Mouse (Mus musculus) cortical plate, adult 2 months (tissue): ENCODE results near the gene Ldb1. TPM values are rescaled to one million over a fixed set of nuclear protein-coding genes. Genes with fewer than 3 reads are reported as not detected.

Experiments
- H3K27ac ChIP-seq: fragments of 200-500 bp; 2 replicates; pipeline ENCODE4 v1.5.1; 2012; ENCODE audit warnings: low read length, control low read depth, inconsistent platforms; ENCODE audit not compliant: insufficient read depth
- H3K4me1 ChIP-seq: fragments of 200-500 bp; 2 replicates; pipeline ENCODE4 v1.6.1; 2011; ENCODE audit warnings: low read length; ENCODE audit not compliant: control insufficient read depth, insufficient read depth
- H3K4me3 ChIP-seq: fragments of 200-500 bp; 2 replicates; pipeline ENCODE4 v1.5.1; 2011; ENCODE audit warnings: mild to moderate bottlenecking, low read length, control low read depth; ENCODE audit not compliant: insufficient read depth
- CTCF ChIP-seq: fragments of 200-500 bp; IDR thresholded peaks from 2 replicates; pipeline ENCODE4 v1.5.1; 2011; ENCODE audit warnings: mild to moderate bottlenecking, control low read depth, low read length; ENCODE audit not compliant: insufficient read depth; ENCODE audit errors: extremely low read depth
- POLR2A ChIP-seq: fragments of 200-500 bp; IDR thresholded peaks from 2 replicates; pipeline ENCODE4 v1.6.1; 2011; ENCODE audit warnings: mild to moderate bottlenecking, low read length, control low read depth; ENCODE audit not compliant: insufficient read depth; ENCODE audit errors: extremely low read depth
- polyA plus RNA-seq: library from polyadenylated mRNA; depleted of rRNA; stranded (reverse); fragments of >200 nt; gene quantifications from 2 replicates; pipeline ENCODE4 v1.2.3, GENCODE M21; 2012; rRNA removed

The Ldb1 gene
- polyA plus RNA-seq, 1 experiment, result 159 TPM

GRCm38 (mm10) chr19:45991171-45991570, 53.8 kb downstream of the Ldb1 start:
- H3K4me3 ChIP-seq, result no peak overlapping the region
- TF ChIP-seq CTCF, result no peak
- TF ChIP-seq POLR2A, result no peak

DNA sequence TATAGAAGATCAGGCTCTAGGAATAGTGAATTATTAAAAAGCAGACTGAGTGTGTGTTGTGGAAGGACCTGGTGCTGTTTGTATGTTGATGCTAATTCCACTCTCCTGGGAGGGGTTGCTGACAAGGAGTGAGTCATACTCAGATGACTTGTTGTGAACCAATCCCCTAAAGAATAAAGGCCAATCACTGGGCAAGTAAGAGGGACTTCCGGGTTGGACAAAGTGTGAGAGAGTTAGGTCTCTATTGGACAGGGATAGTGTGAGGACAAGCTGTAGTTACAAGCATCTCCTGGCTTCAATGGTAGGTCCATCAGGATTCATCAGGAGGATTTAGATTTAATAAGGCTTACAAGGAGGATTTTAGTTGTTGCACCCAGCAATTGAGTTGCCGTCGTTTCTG, 56.8 kb downstream of the Ldb1 start:
- no peaks in the 10 kb centered on the region for H3K4me1 ChIP-seq
- TF ChIP-seq CTCF (no peak), POLR2A (no peak)
- no peak overlapping the region for H3K4me3 ChIP-seq
- no peak overlapping the region for H3K27ac ChIP-seq

More at GRCm38 (mm10) chr19:45991171-45991570, 53.8 kb downstream of the Ldb1 start:
- Histone ChIP-seq H3K4me1 (no peaks in the 10 kb centered on the region), H3K27ac (no peak overlapping the region)

GRCm38 (mm10) chr19:45984379-45984778, 60.6 kb downstream of the Ldb1 start:
- no peak overlapping the region for H3K27ac ChIP-seq
- no peaks in the 10 kb centered on the region for H3K4me1 ChIP-seq
- no peak for TF ChIP-seq CTCF
- no peak for TF ChIP-seq POLR2A
- no peak overlapping the region for H3K4me3 ChIP-seq

Other genes starting within 250 kb of the Ldb1 start
- gene Kcnip2, start 229.2 kb downstream of the Ldb1 start, polyA plus RNA-seq, result 156 and 181 TPM in 2 replicates
- 16.0 and 16.2 TPM in 2 replicates for gene Armh3, start 46.7 kb downstream of the Ldb1 start, polyA plus RNA-seq
- 4.9 TPM in 2 replicates for gene Hps6, start 41.7 kb downstream of the Ldb1 start, polyA plus RNA-seq
- gene Pprc1, start 328 bp downstream of the Ldb1 start, polyA plus RNA-seq, result 13.4 and 16.1 TPM in 2 replicates
- 37.5 and 38.3 TPM in 2 replicates for gene Nolc1, start 30.6 kb upstream of the Ldb1 start, polyA plus RNA-seq
- gene Elovl3, start 86.7 kb upstream of the Ldb1 start, polyA plus RNA-seq, result not detected in 2 replicates
- gene Pitx3, start 103.1 kb upstream of the Ldb1 start, polyA plus RNA-seq, result 0.06 TPM in 1 of 2 replicates, not detected in the other
- gene Gbf1, start 107.3 kb upstream of the Ldb1 start, polyA plus RNA-seq, result 68.7 and 74.1 TPM in 2 replicates